Mouse (Mus musculus): ENCODE data around the gene Tsn. TPM values are rescaled to one million over a fixed set of nuclear protein-coding genes. Genes with fewer than 3 reads are reported as not detected.

The Tsn gene
- 10 to 100 TPM; 93.9 to 94.2 TPM for total RNA-seq (2021)

DNA sequence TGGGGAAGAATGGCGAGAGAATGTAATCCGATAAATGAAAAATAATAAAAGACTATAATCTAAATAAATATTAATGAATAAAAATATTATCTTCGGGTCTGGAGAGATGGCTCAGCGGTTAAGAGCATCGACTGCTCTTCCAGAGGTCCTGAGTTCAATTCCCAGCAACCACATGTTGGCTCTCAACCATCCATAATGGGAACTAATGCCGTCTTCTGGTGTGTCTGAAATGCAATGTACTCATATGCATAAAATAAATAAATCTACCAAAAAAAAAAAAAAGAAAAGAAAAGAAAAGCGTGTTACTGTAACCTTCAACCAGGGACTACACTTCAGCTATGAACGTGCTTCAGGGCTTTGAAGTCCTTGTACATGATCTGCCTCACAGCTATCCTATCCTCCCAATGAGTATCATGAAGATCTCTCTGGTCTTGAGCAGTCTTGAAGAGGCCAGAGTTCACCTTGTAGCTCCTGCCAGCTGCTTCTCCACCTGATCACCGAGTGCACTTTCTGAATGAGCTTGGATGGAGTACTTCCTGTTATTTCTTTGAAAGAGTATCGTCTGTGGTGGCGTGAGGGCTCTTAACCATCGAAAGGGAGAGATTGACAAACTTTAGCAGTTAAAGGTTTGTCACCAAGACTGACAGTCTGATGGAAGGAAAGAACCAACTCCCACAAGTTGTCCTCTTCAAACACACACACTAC is at the start of gene Tsn:
Tsn (minus strand) TSS at position 118 of the 705 bp plus-strand sequence.
- intact Hi-C loops (cut with DNase I), result loop anchor here (10.0 kb wide), 1 partner anchor 773 kb away; no protein-coding TSS in a partner anchor
- peak in 1 of 2 experiments; percentile 7 for DNase-seq

GRCm38 (mm10) chr1:118359071-118359761 is 47.7 kb upstream of the Tsn start:
- DNase-seq, result peak; percentile 75 to 78
- intact Hi-C loops (cut with DNase I), result loop anchor here (2.0 kb wide), 1 partner anchor 16 kb away; no protein-coding TSS in a partner anchor

DNA sequence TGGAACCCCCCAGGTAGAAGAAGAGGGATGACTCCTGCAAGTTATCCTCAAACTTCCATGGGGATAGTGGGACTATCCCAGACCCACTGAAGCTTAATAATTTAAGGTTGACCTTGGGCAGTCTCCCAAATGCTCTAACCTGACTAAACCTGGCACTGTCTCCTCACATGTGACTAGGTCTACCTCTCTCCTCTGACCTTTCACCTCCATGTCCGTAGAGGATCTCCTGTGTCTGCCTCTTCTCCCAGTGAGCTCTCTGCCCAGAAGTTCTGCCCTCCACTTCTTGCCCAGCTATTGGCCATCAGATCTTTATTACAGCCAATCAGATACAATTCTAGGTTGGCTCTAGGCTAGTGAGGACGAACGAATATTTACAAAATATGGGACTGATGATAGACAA is 38.4 kb upstream of the Tsn start:
- DNase-seq, result no peak
- intact Hi-C loops (cut with DNase I), result no loop called here

DNA sequence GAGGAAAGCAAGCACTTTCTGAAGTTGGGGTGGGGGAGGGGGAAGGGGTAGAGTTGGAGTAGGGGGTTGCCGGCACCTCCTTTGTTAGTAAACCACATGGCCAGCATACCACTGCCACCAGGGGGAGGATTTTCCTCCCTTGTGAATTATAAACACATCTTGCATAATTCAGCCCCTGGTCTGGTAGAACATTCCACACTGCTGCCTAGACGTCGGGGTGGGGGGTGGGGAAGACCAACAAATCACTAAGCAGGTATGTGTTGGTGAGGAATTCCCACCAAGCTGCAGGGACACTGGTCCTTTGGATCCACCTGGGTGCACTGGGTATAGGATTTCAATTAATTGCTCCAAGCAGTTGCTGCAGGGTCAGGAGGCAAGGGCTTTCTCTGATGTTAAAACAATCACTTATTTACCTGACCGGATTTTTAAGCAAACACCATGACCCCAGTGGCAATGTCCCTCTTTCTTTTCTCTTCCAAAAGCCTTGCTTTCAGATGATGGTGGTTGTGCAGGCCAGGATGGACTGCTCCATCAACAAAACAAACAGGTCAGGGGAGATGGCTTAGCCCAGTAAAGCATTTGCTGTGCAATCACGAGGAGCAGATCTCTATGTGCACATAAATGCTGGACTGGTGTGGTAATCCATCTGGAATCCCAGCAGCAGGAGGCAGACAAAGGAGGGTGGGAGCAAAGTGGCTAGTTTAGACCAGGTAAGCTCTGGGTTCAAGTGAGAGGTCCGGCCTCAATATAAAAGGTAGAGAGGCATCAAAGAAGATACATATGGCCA is 32.3 kb upstream of the Tsn start:
- no peak for DNase-seq
- intact Hi-C loops (cut with DNase I), result loop anchor here (2.0 kb wide), 1 partner anchor 15 kb away; no protein-coding TSS in a partner anchor

DNA sequence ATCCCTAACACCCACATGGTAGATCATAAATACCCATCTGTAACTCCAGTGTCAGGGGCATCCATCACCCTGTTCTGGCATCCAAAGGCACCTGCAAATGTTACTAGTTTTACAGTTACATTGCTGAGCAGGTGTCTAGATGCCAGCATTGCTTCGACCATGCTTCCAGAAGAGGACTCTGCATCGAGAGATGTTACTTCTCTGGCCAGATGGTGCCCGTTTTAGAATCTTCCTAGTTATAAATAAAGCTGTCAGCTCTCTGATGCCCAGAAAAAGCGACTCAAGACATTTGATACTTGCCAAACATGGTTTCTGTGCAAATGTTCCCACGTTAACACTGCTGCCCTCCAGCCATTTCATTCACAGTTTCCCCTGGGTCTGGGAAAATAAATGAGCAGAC is 26.4 kb upstream of the Tsn start:
- intact Hi-C loops (cut with DNase I), result loop anchor here (2.0 kb wide), 1 partner anchor 121 kb away; no protein-coding TSS in a partner anchor
- no peak for DNase-seq

DNA sequence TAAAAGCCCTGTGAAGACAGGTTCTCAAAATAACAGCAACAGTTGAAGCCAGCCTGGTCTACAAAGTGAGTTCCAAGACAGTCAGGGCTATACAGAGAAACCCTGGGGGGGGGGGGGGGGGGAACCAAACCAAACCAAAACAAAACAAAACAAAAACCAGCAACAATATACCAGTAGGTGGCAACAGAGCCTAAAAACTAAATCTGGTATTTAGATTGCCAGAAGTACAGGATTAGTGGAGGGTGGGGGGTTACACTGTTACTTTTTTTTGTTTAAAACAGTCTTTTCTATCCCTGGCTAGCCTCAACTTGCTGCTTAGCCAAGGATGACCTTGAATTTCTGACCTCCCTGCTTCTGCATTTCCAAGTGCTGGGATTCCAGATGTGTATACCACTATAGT is 24.3 kb upstream of the Tsn start:
- DNase-seq, result peak in 1 of 2 experiments; percentile 35
- intact Hi-C loops (cut with DNase I), result loop anchor here (1.0 to 2.0 kb wide), 2 partner anchors 141 to 163 kb away; no protein-coding TSS in a partner anchor

GRCm38 (mm10) chr1:118334749-118335713 is 23.5 kb upstream of the Tsn start:
- no peak for DNase-seq
- intact Hi-C loops (cut with DNase I), result loop anchor here (1.0 to 2.0 kb wide), 2 partner anchors 142 to 164 kb away; no protein-coding TSS in a partner anchor

GRCm38 (mm10) chr1:118321661-118322201 is 10.2 kb upstream of the Tsn start, which contains the start of gene Nifk:
Gene Nifk (plus strand): TSS chr1:118321839.
- peak; percentile 93 to 96 for DNase-seq
- intact Hi-C loops (cut with DNase I), result loop anchor here (1.0 to 5.0 kb wide), 5 partner anchors 66 to 441 kb away; partner anchors contain the start of gene Clasp1

DNA sequence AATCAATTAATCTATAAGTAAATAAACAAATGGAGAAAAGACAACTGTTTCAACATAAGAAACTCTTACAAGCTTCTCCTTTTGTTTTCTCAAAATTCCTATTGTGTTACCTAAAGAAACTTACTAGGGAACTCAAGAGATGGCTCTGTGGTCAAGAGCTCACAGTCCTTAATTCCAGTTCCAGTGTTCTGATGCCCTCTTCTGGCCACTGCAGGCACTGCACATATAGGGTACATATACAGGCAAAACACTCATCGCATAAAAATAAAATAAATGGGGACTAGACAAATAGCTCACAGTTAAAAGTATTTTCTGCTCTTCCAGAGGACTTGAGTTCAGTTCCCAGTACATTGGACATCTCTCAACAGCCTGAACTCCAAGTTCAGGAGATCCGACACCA is 9.2 kb upstream of the Tsn start:
- DNase-seq, result peak in 1 of 2 experiments; percentile 24
- intact Hi-C loops (cut with DNase I), result loop anchor here (1.0 to 5.0 kb wide), 4 partner anchors 67 to 442 kb away; partner anchors contain the start of gene Clasp1

GRCm38 (mm10) chr1:118310780-118311621 is 538 bp downstream of the Tsn start:
- DNase-seq, result peak; percentile 93
- intact Hi-C loops (cut with DNase I), result loop anchor here (10.0 kb wide), 1 partner anchor 774 kb away; no protein-coding TSS in a partner anchor

GRCm38 (mm10) chr1:118297719-118298118 is 13.8 kb downstream of the Tsn start:
- DNase-seq, result no peak
- intact Hi-C loops (cut with DNase I), result no loop called here

DNA sequence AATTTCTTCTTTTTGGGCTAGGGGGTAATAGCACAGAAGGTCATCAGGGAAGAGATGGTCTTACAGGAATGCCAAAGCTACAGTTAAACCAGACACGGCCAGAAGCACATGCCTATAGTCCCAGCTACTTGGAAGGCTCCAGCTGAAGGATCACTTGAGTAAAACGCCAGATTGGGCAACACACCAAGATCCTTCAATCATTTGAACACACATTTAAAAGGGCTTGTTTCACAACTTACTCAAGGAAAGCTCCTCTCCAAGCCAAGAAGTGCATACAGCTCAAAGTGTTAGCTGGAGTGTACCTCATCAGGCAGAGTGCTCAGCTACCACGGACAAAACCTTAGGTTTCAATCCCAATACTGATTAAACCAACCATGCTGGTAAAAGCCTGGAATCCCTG is 14.9 kb downstream of the Tsn start:
- no peak for DNase-seq
- intact Hi-C loops (cut with DNase I), result no loop called here

DNA sequence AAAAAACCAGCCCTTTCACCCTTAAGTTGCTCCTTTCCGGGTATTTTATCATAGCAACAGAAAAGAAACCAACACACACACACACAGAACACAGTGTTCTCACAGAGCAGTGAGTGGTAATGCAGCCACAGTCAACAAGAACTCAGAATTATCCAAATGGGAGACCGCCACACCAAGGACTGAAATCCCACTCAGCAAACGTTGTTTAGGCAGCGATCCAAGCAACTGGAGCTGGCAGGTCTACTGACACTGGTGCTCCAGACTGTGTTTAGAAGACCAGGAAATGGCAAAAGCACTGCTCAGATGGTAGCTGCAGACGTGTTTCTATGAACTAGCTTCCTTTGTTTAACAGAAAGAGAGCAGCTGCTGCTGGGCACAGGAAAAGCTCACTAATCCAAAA is 16.7 kb downstream of the Tsn start:
- DNase-seq, result peak in 1 of 2 experiments; percentile 6

GRCm38 (mm10) chr1:118294192-118294591 is 17.3 kb downstream of the Tsn start:
- DNase-seq, result no peak
- intact Hi-C loops (cut with DNase I), result no loop called here

More for the DNA sequence above, 16.7 kb downstream of the Tsn start:
- intact Hi-C loops (cut with DNase I), result no loop called here

DNA sequence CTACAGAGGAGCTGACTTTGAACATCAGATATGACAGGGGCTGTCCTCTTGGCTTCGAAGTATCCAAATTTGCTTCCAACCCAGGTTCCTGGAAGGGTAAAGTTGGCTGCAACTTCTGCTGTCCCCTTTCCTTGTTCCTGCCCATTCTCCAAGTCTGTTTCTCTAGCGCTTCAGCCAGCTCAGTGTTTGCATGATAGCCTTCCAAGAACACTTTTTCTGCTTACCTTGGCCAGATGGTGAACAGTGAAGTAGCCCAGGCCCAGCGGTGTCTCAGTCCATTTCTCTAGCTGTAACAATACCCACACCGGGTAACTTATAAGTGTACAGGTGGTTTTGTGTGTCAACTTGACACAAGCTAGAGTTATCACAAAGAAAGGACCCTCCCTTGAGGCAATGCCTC is 19.2 kb downstream of the Tsn start:
- no peak for DNase-seq
- intact Hi-C loops (cut with DNase I), result no loop called here

DNA sequence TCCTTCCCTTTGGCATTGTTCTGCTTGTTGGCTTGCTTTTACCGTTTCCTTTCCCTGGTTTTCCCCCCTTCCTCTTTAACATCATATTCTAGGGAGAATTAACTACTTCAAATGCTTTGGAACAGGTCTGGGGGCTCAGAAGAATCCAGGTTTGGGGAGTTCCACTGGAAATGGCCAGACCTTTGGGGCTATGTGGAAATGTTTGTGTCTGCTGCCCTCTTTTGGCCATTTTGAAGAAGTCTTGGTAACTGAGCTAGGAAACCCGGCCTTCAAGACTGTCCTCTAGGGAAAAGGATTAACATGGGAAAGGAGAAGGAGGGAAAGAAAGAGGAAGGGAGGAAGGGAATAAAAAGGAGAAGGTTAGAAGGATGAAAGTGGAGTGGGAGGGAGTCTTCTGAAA is 36.4 kb downstream of the Tsn start:
- intact Hi-C loops (cut with DNase I), result no loop called here
- DNase-seq, result peak in 1 of 2 experiments; percentile 22

- DNase-seq, result no peak
- intact Hi-C loops (cut with DNase I), result no loop called here
Measured at GRCm38 (mm10) chr1:118251931-118252330, 59.6 kb downstream of the Tsn start.
